Mouse (Mus musculus): ENCODE measurements at regions not wholly inside any gene's neighbourhood (a gene's known extent, or its start where the extent isn't known, plus 50 kb on each side); places are given as distances from the start of the nearest gene placed in this dataset.

DNA sequence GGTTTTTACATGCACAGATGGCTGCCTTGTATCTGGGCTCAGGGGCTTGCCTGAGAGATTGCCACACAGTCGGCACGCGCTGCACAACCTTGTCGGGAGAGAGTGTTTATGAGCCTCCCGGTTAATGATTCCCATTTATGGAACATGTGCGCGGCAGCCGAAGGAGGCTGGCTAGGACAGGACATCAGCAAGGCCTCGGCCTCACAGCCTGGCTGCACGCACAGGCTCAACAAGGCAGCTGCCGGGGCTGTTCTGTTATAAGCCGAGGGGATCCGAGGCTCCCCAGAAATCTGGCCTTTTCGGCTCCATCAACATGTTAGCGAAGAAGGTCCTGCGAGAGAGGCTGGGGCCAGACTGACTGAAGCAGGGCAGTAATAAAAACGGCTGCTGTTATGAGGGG lies 86.3 kb upstream of the Rbpj start:
- no peak for TF ChIP-seq CTCF (IDR thresholded peaks at IDR 0.05; ENCODE audit: low read depth)
- no peak for TF ChIP-seq EP300 (IDR thresholded peaks at IDR 0.05; ENCODE audit: low read depth)

Measured in liver, postnatal 0 days (tissue).